Comparison of ENCODE assay signal across 28 mouse cellular contexts in genomic region chr16:25878116-25878515, GRCm38 (mm10).
"Had no signal": no experiment of that assay in that cellular context is flagged by ENCODE, and none has a peak within 500 bp of the region (broad histone marks: within the 10 kb centered on the region; RNA-seq: fewer than 3 reads in every experiment).

No protein-coding gene starts in this region.

- H3K4me3 ChIP-seq: heart, adult 2 months; heart, embryonic 10.5 days; heart, embryonic 12.5 days; heart, embryonic 13.5 days; heart, embryonic 15.5 days; hindbrain, embryonic 10.5 days; hindbrain, embryonic 12.5 days; hindbrain, embryonic 13.5 days; hindbrain, embryonic 15.5 days; intestine, embryonic 15.5 days; kidney, embryonic 15.5 days; layer of hippocampus, adult 2 months; left cerebral cortex, adult 2 months had no signal

- H3K4me2 ChIP-seq: heart, embryonic 11.5 days; heart, embryonic 12.5 days; heart, embryonic 13.5 days; heart, embryonic 15.5 days; hindbrain, embryonic 12.5 days; hindbrain, embryonic 13.5 days; hindbrain, embryonic 14.5 days; hindbrain, embryonic 15.5 days; intestine, embryonic 15.5 days; kidney, embryonic 15.5 days had no signal

- H3K9ac ChIP-seq: heart, embryonic 12.5 days; heart, embryonic 13.5 days; heart, embryonic 15.5 days; hindbrain, embryonic 12.5 days; hindbrain, embryonic 13.5 days; hindbrain, embryonic 14.5 days; hindbrain, embryonic 15.5 days; intestine, embryonic 15.5 days; kidney, embryonic 15.5 days had no signal

- H3K4me1 ChIP-seq: heart, embryonic 10.5 days; heart, embryonic 12.5 days; heart, embryonic 13.5 days; heart, embryonic 15.5 days; hindbrain, embryonic 10.5 days; hindbrain, embryonic 12.5 days; hindbrain, embryonic 13.5 days; hindbrain, embryonic 15.5 days; intestine, embryonic 15.5 days; kidney, embryonic 15.5 days had no signal

- DNase-seq: heart, adult 2 months; heart, postnatal 10 days; heart, postnatal 14 days; heart, postnatal 36 days; heart, postnatal 4 days; kidney, postnatal 10 days; kidney, postnatal 4 days; layer of hippocampus, adult 9-11 months had no signal

- H3K27ac ChIP-seq: heart, adult 2 months; heart, embryonic 10.5 days; heart, embryonic 13.5 days; heart, embryonic 15.5 days; hindbrain, embryonic 10.5 days; hindbrain, embryonic 12.5 days; hindbrain, embryonic 13.5 days; hindbrain, embryonic 14.5 days; hindbrain, embryonic 15.5 days; hindbrain, postnatal 0 days; intestine, embryonic 15.5 days; kidney, embryonic 15.5 days; kidney, postnatal 0 days; left cerebral cortex, adult 2 months had no signal

- ATAC-seq: hindbrain, embryonic 16.5 days; hindbrain, postnatal 0 days; inflammation-experienced regulatory T-cells, adult 6 months; intestine, embryonic 15.5 days; intestine, embryonic 16.5 days; intestine, postnatal 0 days had no signal

- H3K36me3 ChIP-seq: heart, embryonic 10.5 days; heart, embryonic 12.5 days; heart, embryonic 13.5 days; heart, embryonic 15.5 days; hindbrain, embryonic 10.5 days; hindbrain, embryonic 12.5 days; hindbrain, embryonic 13.5 days; hindbrain, embryonic 15.5 days; intestine, embryonic 15.5 days; kidney, embryonic 15.5 days had no signal

- H3K27me3 ChIP-seq: heart, embryonic 12.5 days; heart, embryonic 13.5 days; heart, embryonic 15.5 days; hindbrain, embryonic 12.5 days; hindbrain, embryonic 13.5 days; hindbrain, embryonic 15.5 days; intestine, embryonic 15.5 days; kidney, embryonic 15.5 days had no signal

- H3K9me3 ChIP-seq: heart, embryonic 10.5 days; heart, embryonic 12.5 days; heart, embryonic 13.5 days; heart, embryonic 15.5 days; hindbrain, embryonic 10.5 days; hindbrain, embryonic 12.5 days; hindbrain, embryonic 13.5 days; hindbrain, embryonic 15.5 days; intestine, embryonic 15.5 days; kidney, embryonic 15.5 days had no signal
